ENCODE assay signal across 8 mouse cellular contexts in the genomic region with DNA sequence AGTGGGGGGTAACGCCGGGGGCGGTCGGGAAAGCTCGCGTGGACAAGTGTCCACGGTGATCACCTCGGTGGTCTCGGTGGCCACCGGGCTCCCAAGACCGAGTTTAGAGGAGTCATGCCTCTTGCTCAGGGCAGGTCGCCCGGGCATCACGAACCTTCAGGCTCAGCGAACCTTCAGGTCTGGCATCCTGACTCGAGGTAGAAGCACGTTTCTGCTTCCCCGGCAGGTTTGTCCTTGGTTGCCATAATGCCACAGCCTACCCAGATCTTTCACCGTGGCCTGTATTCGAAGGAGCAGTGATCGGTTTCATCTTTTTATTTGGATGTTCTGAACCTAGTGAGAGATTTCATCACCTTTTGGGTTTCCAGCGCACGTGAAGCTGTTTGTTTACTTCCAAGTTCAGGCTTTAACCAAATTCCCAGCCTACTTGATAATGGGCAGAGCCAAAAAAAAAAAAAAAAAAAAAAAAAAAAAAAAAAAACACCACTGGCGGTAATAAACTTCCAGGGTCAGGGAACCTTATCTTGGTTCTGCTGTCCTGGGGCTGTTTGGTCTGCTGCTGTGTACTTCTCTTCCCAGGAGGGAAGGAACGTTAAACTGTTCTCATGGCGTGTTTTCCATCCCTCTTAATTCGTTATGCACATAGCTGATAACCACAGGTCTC. TPM values are rescaled to one million over a fixed set of nuclear protein-coding genes. Genes with fewer than 3 reads are reported as not detected.
DNase-seq lines count a peak whose midpoint lies in the region; ATAC-seq and TF ChIP-seq lines count a peak whose summit lies in the region.

No protein-coding gene starts in this region.

- H3K27ac ChIP-seq in gastrocnemius, adult 2 months: peak overlapping the region; percentile 99
- H3K27ac ChIP-seq in liver, embryonic 12.5 days: peak overlapping the region; percentile 89
- peak overlapping the region; percentile 75; the same call in 1 of the 2 replicates for H3K27ac ChIP-seq in stomach, embryonic 14.5 days (ENCODE audit: low read length)

- H3K9me3 ChIP-seq in liver, embryonic 12.5 days (replicated peaks): no peaks in the 10 kb centered on the region
- no peaks in the 10 kb centered on the region for H3K9me3 ChIP-seq in stomach, embryonic 14.5 days (ENCODE audit: control insufficient read depth, low read depth, low read length)

- intact Hi-C loops in gastrocnemius, adult 2 months (cut with DNase I): no loop called here
- intact Hi-C loops in gastrocnemius, postnatal 14 days (cut with DNase I; ENCODE audit: low total_unique reads): no loop called here

- no peak for TF ChIP-seq CTCF in gastrocnemius, adult 2 months (IDR thresholded peaks at IDR 0.05)

- H3K27me3 ChIP-seq in liver, embryonic 12.5 days (replicated peaks): no peaks in the 10 kb centered on the region
- no peaks in the 10 kb centered on the region for H3K27me3 ChIP-seq in stomach, embryonic 14.5 days (ENCODE audit: control insufficient read depth, insufficient read depth, low read length)

- peak overlapping the region; percentile 90 for H3K9ac ChIP-seq in liver, embryonic 12.5 days
- peak overlapping the region; percentile 87 for H3K9ac ChIP-seq in stomach, embryonic 14.5 days (replicated peaks; ENCODE audit: low read depth, low read length)

- DNase-seq in gastrocnemius, adult 2 months: no peak
- DNase-seq in gastrocnemius, postnatal 14 days: no peak
- DNase-seq in urinary bladder, adult 18-20 months (ENCODE audit: low spot score in 2 of 2): peak; percentile 7 to 52
- no peak for DNase-seq in urinary bladder, postnatal 25 days (ENCODE audit: low spot score)
- DNase-seq in cerebellum, postnatal 10 days: no peak

- no peaks in the 10 kb centered on the region for H3K36me3 ChIP-seq in liver, embryonic 12.5 days
- H3K36me3 ChIP-seq in stomach, embryonic 14.5 days (ENCODE audit: control insufficient read depth, insufficient read depth, low read length): no peaks in the 10 kb centered on the region

- 0% methylated on average over 27 of the region's 27 CpGs for WGBS in liver, embryonic 12.5 days (ENCODE audit: insufficient replicate concordance)
- 2% methylated on average over 27 of the region's 27 CpGs for WGBS in stomach, embryonic 14.5 days

- peaks cover 31% of the 10 kb centered on the region for H3K4me1 ChIP-seq in liver, embryonic 12.5 days
- H3K4me1 ChIP-seq in stomach, embryonic 14.5 days (ENCODE audit: control insufficient read depth, insufficient read depth, low read length): peaks cover 8% of the 10 kb centered on the region

- peak overlapping the region; percentile 90 for H3K4me3 ChIP-seq in gastrocnemius, adult 2 months
- H3K4me3 ChIP-seq in liver, embryonic 12.5 days: peak overlapping the region; percentile 83
- peak overlapping the region; percentile 80 for H3K4me3 ChIP-seq in stomach, embryonic 14.5 days (ENCODE audit: low read depth, low read length)

- peak overlapping the region; percentile 92 for H3K4me2 ChIP-seq in liver, embryonic 12.5 days
- peak overlapping the region; percentile 69 for H3K4me2 ChIP-seq in stomach, embryonic 14.5 days (replicated peaks; ENCODE audit: low read depth, low read length)

- peak; percentile 1; the same call in 1 of the 2 replicates for ATAC-seq in granulocyte monocyte progenitor cell, adult 5-6 weeks (replicated peaks; ENCODE audit: poor library complexity, severe bottlenecking)
- no peak for ATAC-seq in liver, embryonic 12.5 days
- no peak for ATAC-seq in stomach, embryonic 14.5 days (ENCODE audit: insufficient number of reproducible peaks, insufficient read depth, low FRiP score, low read depth)

RNA-seq across cellular contexts. Expression of gene Smim13, which starts 0.8 kb away (rescaled TPM):
- total RNA-seq in gastrocnemius, adult 2 months (2021): 10 to 100 TPM; 37.7 to 42.7 TPM
- 10 to 100 TPM; 24.5 to 26.6 TPM for total RNA-seq in gastrocnemius, postnatal 14 days (2021)
- total RNA-seq in granulocyte monocyte progenitor cell, adult 5-6 weeks (2014; fragmentation: Nextera tagmentation): 13.7 and 14.0 TPM in 2 replicates
- total RNA-seq in granulocyte monocyte progenitor cell, adult 5-6 weeks (2017): 12.1 and 14.8 TPM in 2 replicates
- polyA plus RNA-seq in liver, embryonic 12.5 days (2016; fragmentation: Nextera tagmentation; extraction: Ambion mirVana): 10.3 and 11.2 TPM in 2 replicates
- 13.5 and 15.1 TPM in 2 replicates for polyA plus RNA-seq in stomach, embryonic 14.5 days (2014; fragmentation: Nextera tagmentation; extraction: Ambion mirVana)

RNA-seq across cellular contexts. Expression of gene Gm17364, which starts 23.3 kb away (rescaled TPM):
- total RNA-seq in gastrocnemius, adult 2 months (2021): not detected
- not detected for total RNA-seq in gastrocnemius, postnatal 14 days (2021)
- not detected in 2 replicates for total RNA-seq in granulocyte monocyte progenitor cell, adult 5-6 weeks (2014; fragmentation: Nextera tagmentation)
- total RNA-seq in granulocyte monocyte progenitor cell, adult 5-6 weeks (2017): not detected in 2 replicates
- not detected in 2 replicates for polyA plus RNA-seq in liver, embryonic 12.5 days (2016; fragmentation: Nextera tagmentation; extraction: Ambion mirVana)
- not detected in 2 replicates for polyA plus RNA-seq in stomach, embryonic 14.5 days (2014; fragmentation: Nextera tagmentation; extraction: Ambion mirVana)

RNA-seq across cellular contexts. Expression of gene Elovl2, which starts 30.2 kb away (rescaled TPM):
- under 1 TPM in 1 of 2 experiments, not detected in 1; 0.06 TPM for total RNA-seq in gastrocnemius, adult 2 months (2021)
- total RNA-seq in gastrocnemius, postnatal 14 days (2021): under 1 TPM; 0.16 to 0.18 TPM
- not detected in 2 replicates for total RNA-seq in granulocyte monocyte progenitor cell, adult 5-6 weeks (2014; fragmentation: Nextera tagmentation)
- total RNA-seq in granulocyte monocyte progenitor cell, adult 5-6 weeks (2017): 0.13 TPM in 1 of 2 replicates, not detected in the other
- polyA plus RNA-seq in liver, embryonic 12.5 days (2016; fragmentation: Nextera tagmentation; extraction: Ambion mirVana): 27.3 and 27.7 TPM in 2 replicates
- polyA plus RNA-seq in stomach, embryonic 14.5 days (2014; fragmentation: Nextera tagmentation; extraction: Ambion mirVana): 6.9 TPM in 2 replicates

Comparison
In these comparisons a context has a peak if more than half of its experiments do, and no peak if none do; other contexts are left out.
1. DNase-seq: peak in urinary bladder, adult 18-20 months (2 of 2); none in gastrocnemius, adult 2 months (single experiment), gastrocnemius, postnatal 14 days (single experiment), urinary bladder, postnatal 25 days (single experiment) and cerebellum, postnatal 10 days (0 of 2).
2. Peak in every context shown above with its lines, with median percentiles within 50 percentile points of each other: H3K27ac ChIP-seq and H3K4me3 ChIP-seq.